Mouse (Mus musculus) stomach, embryonic 15.5 days (tissue): Measurements from ENCODE around the gene Elavl1. TPM values are rescaled to one million over a fixed set of nuclear protein-coding genes. Genes with fewer than 3 reads are reported as not detected.

Experiments used
- ATAC-seq: fragments of 200-750 bp; cut with Nextera tagmentation; 2 replicates; pipeline ENCODE4 v1.8.0; 2017; ENCODE audit warnings: low read depth, moderate number of reproducible peaks, moderate TSS enrichment; ENCODE audit not compliant: insufficient read depth, low FRiP score
- H3K27ac ChIP-seq: fragments of 300-500 bp; sonication (generic); 2 replicates; pipeline ENCODE4 v1.5.1; 2015; ENCODE audit warnings: mild to moderate bottlenecking, inconsistent platforms
- H3K27me3 ChIP-seq: fragments of 300-500 bp; sonication (generic); replicated peaks from 2 replicates; pipeline ENCODE4 v1.6.1; 2015; ENCODE audit warnings: inconsistent platforms
- H3K36me3 ChIP-seq: fragments of 300-500 bp; sonication (generic); 2 replicates; pipeline ENCODE4 v1.6.1; 2015; ENCODE audit warnings: inconsistent platforms
- H3K4me1 ChIP-seq: fragments of 300-500 bp; sonication (generic); 2 replicates; pipeline ENCODE4 v1.6.1; 2015; ENCODE audit warnings: inconsistent platforms
- H3K4me2 ChIP-seq: fragments of 300-500 bp; sonication (generic); 2 replicates; pipeline ENCODE4 v1.6.1; 2015; ENCODE audit warnings: mild to moderate bottlenecking, inconsistent platforms
- H3K4me3 ChIP-seq: fragments of 300-500 bp; sonication (generic); replicated peaks from 2 replicates; pipeline ENCODE4 v1.5.1; 2015; ENCODE audit warnings: inconsistent platforms
- H3K9ac ChIP-seq: fragments of 300-500 bp; sonication (generic); 2 replicates; pipeline ENCODE4 v1.6.1; 2015; ENCODE audit warnings: inconsistent platforms
- H3K9me3 ChIP-seq: fragments of 300-500 bp; sonication (generic); 2 replicates; pipeline ENCODE4 v1.6.1; 2016; ENCODE audit warnings: inconsistent platforms
- WGBS: fragments of 180-500 bp; shearing (Covaris S2); methylation state at CpG from one replicate; pipeline ENCODE4 v1.1.7; 2015; 5-methylcytosine and 5-hydroxymethylcytosine counted together
- polyA plus RNA-seq: library from polyadenylated mRNA; unstranded; fragments of >200 nt; fragmentation: Nextera tagmentation; extraction: Ambion mirVana; gene quantifications from 2 replicates; pipeline ENCODE4 v1.2.1, GENCODE M21; 2015

Elavl1 gene
- polyA plus RNA-seq, 1 experiment from 2014 or later: 215 TPM

DNA sequence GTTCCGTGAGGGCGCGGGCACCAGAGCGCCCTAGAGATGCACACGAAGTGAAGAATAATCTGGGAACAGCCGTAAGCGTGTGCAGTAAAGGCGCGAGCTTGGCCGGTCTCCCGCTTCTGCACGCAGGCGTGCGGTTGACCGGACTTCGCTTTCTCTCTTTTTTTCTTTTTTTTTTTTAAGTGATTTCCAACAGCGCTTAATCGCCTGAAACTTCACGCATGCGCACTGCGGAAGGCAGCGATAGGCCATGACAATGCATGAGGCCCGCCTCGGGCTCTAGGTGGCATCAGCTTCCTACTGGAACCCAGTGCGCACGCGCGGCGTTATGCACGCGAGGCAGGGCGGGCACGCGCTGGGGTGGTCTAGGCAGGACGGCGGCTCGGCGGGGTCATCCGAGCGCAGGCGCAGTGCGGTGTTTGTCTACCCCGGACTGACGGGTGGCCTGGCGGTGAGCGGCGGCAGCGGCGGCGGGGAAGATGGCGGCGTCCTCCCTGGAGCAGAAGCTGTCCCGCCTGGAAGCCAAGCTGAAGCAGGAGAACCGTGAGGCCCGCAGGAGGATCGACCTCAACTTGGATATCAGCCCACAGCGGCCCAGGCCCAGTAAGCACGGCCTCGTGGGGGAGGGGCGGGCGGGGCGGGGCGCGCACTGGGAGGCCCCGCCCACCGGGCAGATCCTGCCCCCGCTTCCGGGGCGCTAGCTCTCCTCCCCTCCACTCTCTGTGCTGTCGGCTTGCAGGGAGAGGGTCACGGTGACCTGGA is 86.6 kb downstream of the Elavl1 start, which contains the start of the genes Map2k7 and Gm49320:
TSS of gene Map2k7 (plus strand) at position 307 of the 759 bp plus-strand sequence.
TSS of gene Gm49320 (plus strand) at position 432 of the 759 bp plus-strand sequence.
- ATAC-seq: peak; percentile 94
- WGBS: under 1% methylated on average over 64 of the region's 71 CpGs
- Histone ChIP-seq H3K36me3 (peaks cover 10% of the 10 kb centered on the region), H3K4me3 (peak within 1 kb of the TSS; percentile 78), H3K27ac (peak within 1 kb of the TSS; percentile 95), H3K9me3 (no peaks in the 10 kb centered on the region), H3K27me3 (no peaks in the 10 kb centered on the region), H3K4me2 (peak within 1 kb of the TSS; percentile 76), H3K4me1 (peaks cover 20% of the 10 kb centered on the region), H3K9ac (peak within 1 kb of the TSS; percentile 81)

GRCm38 (mm10) chr8:4237814-4238433 is 87.3 kb downstream of the Elavl1 start:
- peak overlapping the region; percentile 95 for H3K27ac ChIP-seq
- H3K4me1 ChIP-seq: peaks cover 20% of the 10 kb centered on the region
- peak overlapping the region; percentile 76 for H3K4me2 ChIP-seq
- H3K9me3 ChIP-seq: no peaks in the 10 kb centered on the region
- H3K9ac ChIP-seq: peak overlapping the region; percentile 32; the same call in 1 of the 2 replicates
- no peak for ATAC-seq
- 0 out of 2 replicates have a peak, but pooled peaks cover 5% of the 10 kb centered on the region for H3K36me3 ChIP-seq
- no peaks in the 10 kb centered on the region for H3K27me3 ChIP-seq
- 20% methylated on average over 15 of the region's 15 CpGs for WGBS
- H3K4me3 ChIP-seq: peak overlapping the region; percentile 78

Other genes starting within 250 kb of the Elavl1 start
- gene Cd209f, start 219.6 kb downstream of the Elavl1 start, polyA plus RNA-seq: 0.12 and 0.17 TPM in 2 replicates
- not detected in 2 replicates for gene Cd209g, start 191.3 kb downstream of the Elavl1 start, polyA plus RNA-seq
- gene Evi5l, start 158.8 kb downstream of the Elavl1 start, polyA plus RNA-seq: 21.5 and 22.5 TPM in 2 replicates
- 3.2 and 4.3 TPM in 2 replicates for gene Prr36, start 108.0 kb downstream of the Elavl1 start, polyA plus RNA-seq
- 4.3 and 4.6 TPM in 2 replicates for gene Lrrc8e, start 98.6 kb downstream of the Elavl1 start, polyA plus RNA-seq
- gene Map2k7, start 86.7 kb downstream of the Elavl1 start, polyA plus RNA-seq: 24.6 and 29.8 TPM in 2 replicates
- gene Gm49320, start 86.5 kb downstream of the Elavl1 start, polyA plus RNA-seq: 0.31 and 1.3 TPM in 2 replicates
- 5.5 and 5.9 TPM in 2 replicates for gene Tgfbr3l, start 77.2 kb downstream of the Elavl1 start, polyA plus RNA-seq
- gene Snapc2, start 72.3 kb downstream of the Elavl1 start, polyA plus RNA-seq: 50.8 and 51.6 TPM in 2 replicates
- gene Ctxn1, start 66.1 kb downstream of the Elavl1 start, polyA plus RNA-seq: 80.2 and 83.6 TPM in 2 replicates
- 59.1 and 59.5 TPM in 2 replicates for gene Timm44, start 49.5 kb downstream of the Elavl1 start, polyA plus RNA-seq
- 22.7 and 29.9 TPM in 2 replicates for gene Ccl25, start 203 bp downstream of the Elavl1 start, polyA plus RNA-seq
- gene Cers4, start 167.6 kb upstream of the Elavl1 start, polyA plus RNA-seq: 28.6 and 28.7 TPM in 2 replicates